Mouse (Mus musculus) forebrain, embryonic 16.5 days (tissue): ENCODE data around the gene Pakap. TPM values are rescaled to one million over a fixed set of nuclear protein-coding genes. Genes with fewer than 3 reads are reported as not detected.
"Not testable (repeated sequence)": the region's sequence is repeated elsewhere in the genome, so short reads cannot be mapped to it uniquely, and the experiment has no call there.

Experiments
- ATAC-seq: fragments of 200-750 bp; cut with Nextera tagmentation; 2 replicates; pipeline ENCODE4 v1.8.0; 2017; ENCODE audit warnings: mild to moderate bottlenecking, moderate library complexity
- H3K27ac ChIP-seq: fragments of 300-500 bp; sonication (generic); 2 replicates; pipeline ENCODE4 v1.5.1; 2014; ENCODE audit warnings: low read length, control low read depth
- H3K27me3 ChIP-seq: fragments of 300-500 bp; sonication (generic); replicated peaks from 2 replicates; pipeline ENCODE4 v1.6.1; 2014; ENCODE audit warnings: low read length; ENCODE audit not compliant: control insufficient read depth, insufficient read depth
- H3K36me3 ChIP-seq: fragments of 300-500 bp; sonication (generic); 2 replicates; pipeline ENCODE4 v1.6.1; 2014; ENCODE audit not compliant: control insufficient read depth, insufficient read depth
- H3K4me1 ChIP-seq: fragments of 300-500 bp; sonication (generic); replicated peaks from 2 replicates; pipeline ENCODE4 v1.6.1; 2014; ENCODE audit warnings: low read length; ENCODE audit not compliant: control insufficient read depth, insufficient read depth
- H3K4me2 ChIP-seq: fragments of 300-500 bp; sonication (generic); 2 replicates; pipeline ENCODE4 v1.6.1; 2014; ENCODE audit warnings: mild to moderate bottlenecking, low read length, control low read depth
- H3K4me3 ChIP-seq: fragments of 300-500 bp; sonication (generic); replicated peaks from 2 replicates; pipeline ENCODE4 v1.5.1; 2014; ENCODE audit warnings: mild to moderate bottlenecking, low read length, control low read depth
- H3K9ac ChIP-seq: fragments of 300-500 bp; sonication (generic); replicated peaks from 2 replicates; pipeline ENCODE4 v1.6.1; 2014; ENCODE audit warnings: low read depth, low read length, control low read depth
- H3K9me3 ChIP-seq: fragments of 300-500 bp; sonication (generic); 2 replicates; pipeline ENCODE4 v1.6.1; 2016; ENCODE audit warnings: low read length; ENCODE audit not compliant: control insufficient read depth
- WGBS: fragments of 180-500 bp; shearing (Covaris S2); extraction: QIAGEN DNeasy Blood & Tissue Kit; methylation state at CpG from one replicate; pipeline ENCODE4 v1.1.7; 2014; 5-methylcytosine and 5-hydroxymethylcytosine counted together
- polyA plus RNA-seq: library from polyadenylated mRNA; unstranded; fragments of >200 nt; fragmentation: Nextera tagmentation; extraction: Ambion mirVana; gene quantifications from 2 replicates; pipeline ENCODE4 v1.2.1, GENCODE M21; 2015

Pakap gene
- polyA plus RNA-seq, 1 experiment from 2014 or later, result 6.4 TPM

GRCm38 (mm10) chr4:57888978-57889377, 321.0 kb downstream of the Pakap start:
- not testable (repeated sequence) for ATAC-seq, H3K9ac ChIP-seq, H3K27me3 ChIP-seq, H3K36me3 ChIP-seq, H3K9me3 ChIP-seq, H3K4me3 ChIP-seq, H3K4me1 ChIP-seq, H3K27ac ChIP-seq, H3K4me2 ChIP-seq
- WGBS, result 95% methylated on average over 1 of the region's 1 CpGs

DNA sequence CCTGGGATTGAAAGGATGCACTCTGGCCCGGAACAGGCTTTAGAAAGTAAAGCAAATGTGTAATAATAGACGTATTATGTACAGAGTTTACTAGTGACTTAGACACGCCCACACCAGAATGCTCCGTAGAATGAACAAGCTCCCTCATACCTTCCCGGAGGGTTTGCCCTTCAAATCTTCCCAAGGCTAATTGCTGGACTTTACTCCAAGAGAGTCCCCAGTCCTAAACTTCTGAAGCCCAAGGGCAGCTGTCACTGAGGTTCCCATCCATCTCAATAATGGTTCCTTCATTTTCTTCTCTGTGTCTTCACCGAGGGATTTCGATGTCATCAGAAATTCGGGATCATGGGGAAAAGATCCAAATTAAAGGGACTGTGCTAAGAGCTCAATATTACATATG, 321.8 kb downstream of the Pakap start:
- no peak overlapping the region for H3K4me3 ChIP-seq
- H3K9ac ChIP-seq, result no peak overlapping the region
- H3K4me2 ChIP-seq, result no peak overlapping the region
- H3K27ac ChIP-seq, result no peak overlapping the region
- H3K9me3 ChIP-seq, result no peaks in the 10 kb centered on the region
- no peaks in the 10 kb centered on the region for H3K36me3 ChIP-seq
- 77% methylated on average over 8 of the region's 8 CpGs for WGBS
- ATAC-seq, result no peak
- no peaks in the 10 kb centered on the region for H3K27me3 ChIP-seq
- peaks cover 3% of the 10 kb centered on the region for H3K4me1 ChIP-seq

- Histone ChIP-seq H3K9ac (no peak overlapping the region), H3K4me3 (no peak overlapping the region), H3K4me2 (no peak overlapping the region), H3K9me3 (no peaks in the 10 kb centered on the region), H3K27ac (no peak overlapping the region), H3K27me3 (no peaks in the 10 kb centered on the region), H3K36me3 (no peaks in the 10 kb centered on the region), H3K4me1 (no peaks in the 10 kb centered on the region)
- no peak for ATAC-seq
- WGBS, result 64% methylated on average over 10 of the region's 10 CpGs
These were observed 324.1 kb downstream of the Pakap start for GRCm38 (mm10) chr4:57892001-57892586.

DNA sequence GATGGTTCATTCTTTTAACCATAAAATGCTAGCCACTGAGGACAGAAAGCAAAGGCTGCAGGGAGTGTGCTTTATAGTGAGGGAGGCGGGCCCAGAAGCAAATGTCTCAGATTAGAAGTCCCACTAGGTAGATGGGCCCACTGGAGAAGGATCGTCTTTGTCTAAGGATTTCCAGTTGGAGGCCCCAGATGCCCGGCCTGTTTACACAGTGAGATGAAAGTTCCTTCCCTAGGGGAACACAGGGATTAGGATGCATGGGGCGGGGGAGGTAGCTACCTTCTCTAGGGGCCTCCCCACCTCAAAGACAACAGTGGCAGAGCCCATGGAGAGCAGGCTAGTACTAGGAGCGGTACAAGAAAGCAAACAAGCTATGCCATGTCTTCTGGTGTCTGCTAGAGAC, 327.2 kb downstream of the Pakap start:
- Histone ChIP-seq H3K36me3 (no peaks in the 10 kb centered on the region), H3K9ac (no peak overlapping the region), H3K27ac (no peak overlapping the region), H3K27me3 (no peaks in the 10 kb centered on the region), H3K4me3 (no peak overlapping the region), H3K4me2 (no peak overlapping the region), H3K9me3 (no peaks in the 10 kb centered on the region), H3K4me1 (no peaks in the 10 kb centered on the region)
- WGBS, result 33% methylated on average over 5 of the region's 5 CpGs
- ATAC-seq, result no peak

GRCm38 (mm10) chr4:57895902-57896301, 327.9 kb downstream of the Pakap start:
- no peaks in the 10 kb centered on the region for H3K9me3 ChIP-seq
- H3K36me3 ChIP-seq, result no peaks in the 10 kb centered on the region
- no peaks in the 10 kb centered on the region for H3K4me1 ChIP-seq
- H3K9ac ChIP-seq, result no peak overlapping the region
- H3K4me2 ChIP-seq, result no peak overlapping the region
- no peak overlapping the region for H3K27ac ChIP-seq
- 73% methylated on average over 6 of the region's 6 CpGs for WGBS
- no peak for ATAC-seq
- H3K4me3 ChIP-seq, result no peak overlapping the region
- no peaks in the 10 kb centered on the region for H3K27me3 ChIP-seq

DNA sequence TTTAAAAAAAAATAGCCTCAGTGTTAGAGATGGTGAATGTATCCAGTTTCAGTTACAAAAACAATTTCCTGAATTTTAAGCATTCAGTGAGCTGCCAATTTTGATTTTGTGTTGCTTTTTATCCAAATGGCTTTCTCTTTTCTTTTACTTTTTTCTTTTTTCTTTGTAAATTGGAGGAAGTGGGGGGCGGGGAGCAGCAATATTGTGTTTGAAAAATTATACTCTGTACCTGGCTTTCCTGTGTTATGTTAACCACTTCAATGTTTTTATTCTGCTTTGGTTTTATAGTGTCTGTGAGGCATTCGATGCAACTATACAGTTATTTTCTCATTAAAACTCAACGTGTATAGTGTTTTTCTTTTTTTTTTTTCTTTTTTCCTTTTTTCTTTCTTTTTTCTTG, 328.7 kb downstream of the Pakap start:
- no peaks in the 10 kb centered on the region for H3K9me3 ChIP-seq
- no peaks in the 10 kb centered on the region for H3K4me1 ChIP-seq
- ATAC-seq, result no peak
- H3K4me2 ChIP-seq, result no peak overlapping the region
- H3K27ac ChIP-seq, result no peak overlapping the region
- 46% methylated on average over 3 of the region's 3 CpGs for WGBS
- no peaks in the 10 kb centered on the region for H3K36me3 ChIP-seq
- H3K27me3 ChIP-seq, result no peaks in the 10 kb centered on the region
- no peak overlapping the region for H3K9ac ChIP-seq
- H3K4me3 ChIP-seq, result no peak overlapping the region

- 4% methylated on average over 4 of the region's 4 CpGs for WGBS
- H3K4me2 ChIP-seq, result no peak overlapping the region
- no peaks in the 10 kb centered on the region for H3K27me3 ChIP-seq
- H3K27ac ChIP-seq, result no peak overlapping the region
- H3K9ac ChIP-seq, result no peak overlapping the region
- no peaks in the 10 kb centered on the region for H3K36me3 ChIP-seq
- H3K9me3 ChIP-seq, result no peaks in the 10 kb centered on the region
- H3K4me1 ChIP-seq, result 0 out of 2 replicates have a peak, but pooled peaks cover 3% of the 10 kb centered on the region
- no peak overlapping the region for H3K4me3 ChIP-seq
- peak; percentile 69; the same call in 1 of the 2 replicates for ATAC-seq
These were observed 333.2 kb downstream of the Pakap start for GRCm38 (mm10) chr4:57901210-57901609.

- ATAC-seq, result no peak
- Histone ChIP-seq H3K4me3 (no peak overlapping the region), H3K4me1 (0 out of 2 replicates have a peak, but pooled peaks cover 3% of the 10 kb centered on the region), H3K36me3 (no peaks in the 10 kb centered on the region), H3K4me2 (no peak overlapping the region), H3K27me3 (no peaks in the 10 kb centered on the region), H3K9me3 (no peaks in the 10 kb centered on the region), H3K9ac (no peak overlapping the region), H3K27ac (no peak overlapping the region)
- 87% methylated on average over 5 of the region's 5 CpGs for WGBS
These were observed 334.6 kb downstream of the Pakap start for GRCm38 (mm10) chr4:57902619-57903018.

GRCm38 (mm10) chr4:57904211-57904610, 336.2 kb downstream of the Pakap start:
- Histone ChIP-seq H3K9me3 (no peaks in the 10 kb centered on the region), H3K27ac (no peak overlapping the region), H3K4me2 (no peak overlapping the region), H3K27me3 (no peaks in the 10 kb centered on the region), H3K36me3 (no peaks in the 10 kb centered on the region), H3K4me1 (0 out of 2 replicates have a peak, but pooled peaks cover 3% of the 10 kb centered on the region), H3K9ac (no peak overlapping the region), H3K4me3 (no peak overlapping the region)
- 12% methylated on average over 5 of the region's 5 CpGs for WGBS
- ATAC-seq, result peak; percentile 76

GRCm38 (mm10) chr4:57904638-57905037, 336.7 kb downstream of the Pakap start:
- peak; percentile 36 for ATAC-seq
- no peaks in the 10 kb centered on the region for H3K36me3 ChIP-seq
- H3K4me1 ChIP-seq, result 0 out of 2 replicates have a peak, but pooled peaks cover 3% of the 10 kb centered on the region
- H3K4me2 ChIP-seq, result no peak overlapping the region
- H3K27me3 ChIP-seq, result no peaks in the 10 kb centered on the region
- H3K4me3 ChIP-seq, result no peak overlapping the region
- 32% methylated on average over 9 of the region's 9 CpGs for WGBS
- H3K9me3 ChIP-seq, result no peaks in the 10 kb centered on the region
- no peak overlapping the region for H3K9ac ChIP-seq
- no peak overlapping the region for H3K27ac ChIP-seq
